Mouse (Mus musculus) cerebellum, postnatal 36 days (tissue): ENCODE data around the gene Arl13b.

Experiments used
- DNase-seq, 2 experiments: peaks; one replicate each; pipeline ENCODE4 v3.0.0; 2021 to 2022; ENCODE audit warnings: mixed read lengths in 2 of 2

Gene Arl13b

GRCm38 (mm10) chr16:62846498-62847312, at the start of gene Arl13b:
TSS of gene Arl13b (minus strand) at chr16:62847040.
- DNase-seq, result peak; percentile 85 to 87

DNA sequence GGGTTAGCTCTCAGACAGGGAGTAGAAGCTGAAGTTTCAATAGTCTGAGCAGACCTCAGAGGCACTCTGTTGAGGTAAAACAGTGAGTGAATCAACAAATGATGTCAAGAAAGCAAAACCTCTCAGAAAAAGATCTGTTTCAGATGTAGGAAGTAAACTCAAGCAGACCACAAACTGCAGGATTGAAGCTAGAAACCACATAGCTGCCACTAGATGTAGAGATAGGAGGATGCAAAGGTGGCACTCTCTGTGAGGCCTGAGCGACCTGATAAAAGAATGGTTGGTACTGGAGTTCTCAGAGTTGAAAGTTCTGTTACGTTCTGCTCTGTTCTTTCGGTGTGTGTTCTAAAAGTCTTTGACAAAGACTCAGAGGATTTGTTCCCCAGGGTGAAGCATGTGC, 49.0 kb upstream of the Arl13b start:
- no peak for DNase-seq

DNA sequence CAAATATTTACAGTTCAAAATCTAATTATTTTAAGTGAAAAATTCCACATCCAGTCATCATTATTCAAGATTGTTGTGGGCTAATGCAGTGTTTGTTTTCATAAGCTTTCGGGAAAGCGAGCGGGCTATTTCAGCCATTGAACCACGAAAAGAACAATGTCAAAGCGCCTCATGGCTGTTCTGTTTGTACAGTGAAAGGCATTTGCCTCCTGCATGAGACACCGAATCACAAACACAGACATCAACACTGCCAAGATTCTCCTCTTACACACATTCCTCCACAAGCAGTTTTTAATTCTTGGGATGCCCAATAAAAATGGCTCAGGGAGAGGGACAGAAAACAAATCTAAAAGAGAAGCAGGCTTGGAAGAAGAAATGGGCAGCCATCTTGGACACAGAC, 27.2 kb upstream of the Arl13b start:
- DNase-seq, result no peak

DNA sequence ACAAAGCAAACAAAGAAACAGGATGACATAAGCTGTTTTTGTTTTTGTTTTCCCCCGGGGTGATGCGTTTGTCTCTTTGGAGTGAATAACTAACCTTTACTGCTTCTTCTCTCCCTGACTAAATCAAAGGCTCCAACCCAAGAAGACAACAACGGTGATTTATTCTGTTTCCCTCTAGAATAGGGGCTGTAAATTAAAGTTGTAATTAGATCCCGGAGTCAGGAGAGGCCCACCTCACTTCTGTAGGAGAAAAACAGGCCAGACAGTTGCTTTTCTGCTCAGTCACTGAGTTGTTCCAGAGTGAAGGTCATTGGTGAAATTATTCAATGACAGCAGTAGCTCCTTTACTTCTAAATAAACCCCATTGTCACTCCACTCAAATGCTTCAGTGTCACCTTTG, 26.3 kb upstream of the Arl13b start:
- DNase-seq, result no peak

GRCm38 (mm10) chr16:62872688-62873117, 25.9 kb upstream of the Arl13b start:
- no peak for DNase-seq

DNA sequence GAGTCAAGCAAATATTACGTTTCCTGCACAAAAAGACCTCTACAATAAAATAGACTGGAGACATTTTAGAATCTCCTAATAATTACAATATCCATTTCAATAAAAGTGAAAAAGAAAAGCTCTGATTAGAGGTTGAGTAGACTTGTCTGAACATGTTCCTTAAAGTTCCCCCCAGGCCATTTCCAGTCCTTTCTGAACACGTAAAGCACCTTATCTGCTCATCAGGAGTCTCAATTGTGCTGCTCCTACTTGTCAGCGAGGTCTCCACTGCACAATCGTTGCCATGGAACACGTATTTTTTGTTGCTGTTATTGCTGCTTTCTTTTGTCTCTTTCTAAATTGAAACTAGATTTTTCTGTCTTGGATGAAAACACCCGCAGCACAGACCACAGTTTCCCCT, 14.6 kb upstream of the Arl13b start:
- no peak for DNase-seq

- DNase-seq, result no peak
These were observed 13.3 kb upstream of the Arl13b start for GRCm38 (mm10) chr16:62860140-62860539.

- no peak for DNase-seq
These were observed 11.2 kb upstream of the Arl13b start for GRCm38 (mm10) chr16:62858018-62858417.

DNA sequence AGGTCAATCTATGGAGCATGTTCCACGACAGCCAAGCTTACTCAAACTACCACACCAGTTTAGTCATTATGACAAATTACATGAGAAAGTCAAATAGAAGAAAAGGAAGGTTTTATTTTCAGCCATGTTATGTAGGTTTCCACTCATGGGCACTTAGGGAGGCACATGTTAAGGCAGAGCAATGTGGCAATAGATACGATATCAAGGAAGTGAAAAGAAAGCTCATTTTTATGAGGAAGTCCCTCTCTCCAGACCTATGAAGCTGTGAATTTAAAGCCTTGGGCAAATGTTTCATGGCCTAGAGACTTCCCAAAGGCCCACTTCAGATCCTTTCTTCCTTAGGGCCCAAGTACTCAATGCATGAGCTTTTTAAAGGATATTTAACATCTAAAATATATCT, 10.7 kb upstream of the Arl13b start:
- no peak for DNase-seq

DNA sequence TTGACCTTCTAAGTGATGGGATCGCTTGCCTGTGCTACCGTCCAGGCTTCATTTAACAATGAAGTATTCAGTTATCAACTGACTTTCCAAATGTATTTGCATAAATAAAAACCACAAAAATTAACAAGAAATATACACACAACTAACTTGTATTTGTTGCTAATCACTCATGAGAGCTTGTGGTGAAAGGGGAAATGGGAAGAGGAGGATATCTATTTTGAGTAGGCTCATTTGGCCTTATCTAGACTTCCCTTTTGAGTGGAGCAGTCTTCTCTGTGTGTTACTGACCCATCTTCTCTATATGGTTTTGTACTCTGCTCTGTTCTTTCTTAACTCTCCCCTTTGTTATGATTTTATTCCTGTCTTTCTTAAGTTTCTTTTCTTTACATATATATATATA, 9.4 kb upstream of the Arl13b start:
- DNase-seq, result no peak

DNA sequence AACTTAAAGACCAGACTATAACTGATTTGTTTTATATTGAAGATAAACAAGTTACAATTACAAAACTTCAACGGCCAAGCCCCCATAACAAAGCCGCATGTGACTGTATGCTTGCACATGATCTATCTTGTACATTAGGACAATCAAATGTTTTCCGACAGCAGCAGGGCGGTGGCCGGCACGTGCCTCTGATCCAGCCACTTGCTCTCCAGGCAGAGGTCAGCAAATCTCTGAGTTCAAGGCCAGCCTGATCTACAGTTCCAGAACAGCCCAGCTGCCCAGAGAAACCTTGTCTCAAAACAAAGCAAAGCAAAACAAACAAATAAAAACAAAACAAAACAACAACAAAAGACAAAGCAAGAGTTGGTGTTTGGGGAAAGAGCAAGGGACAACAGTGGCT, 8.5 kb upstream of the Arl13b start:
- no peak for DNase-seq

DNA sequence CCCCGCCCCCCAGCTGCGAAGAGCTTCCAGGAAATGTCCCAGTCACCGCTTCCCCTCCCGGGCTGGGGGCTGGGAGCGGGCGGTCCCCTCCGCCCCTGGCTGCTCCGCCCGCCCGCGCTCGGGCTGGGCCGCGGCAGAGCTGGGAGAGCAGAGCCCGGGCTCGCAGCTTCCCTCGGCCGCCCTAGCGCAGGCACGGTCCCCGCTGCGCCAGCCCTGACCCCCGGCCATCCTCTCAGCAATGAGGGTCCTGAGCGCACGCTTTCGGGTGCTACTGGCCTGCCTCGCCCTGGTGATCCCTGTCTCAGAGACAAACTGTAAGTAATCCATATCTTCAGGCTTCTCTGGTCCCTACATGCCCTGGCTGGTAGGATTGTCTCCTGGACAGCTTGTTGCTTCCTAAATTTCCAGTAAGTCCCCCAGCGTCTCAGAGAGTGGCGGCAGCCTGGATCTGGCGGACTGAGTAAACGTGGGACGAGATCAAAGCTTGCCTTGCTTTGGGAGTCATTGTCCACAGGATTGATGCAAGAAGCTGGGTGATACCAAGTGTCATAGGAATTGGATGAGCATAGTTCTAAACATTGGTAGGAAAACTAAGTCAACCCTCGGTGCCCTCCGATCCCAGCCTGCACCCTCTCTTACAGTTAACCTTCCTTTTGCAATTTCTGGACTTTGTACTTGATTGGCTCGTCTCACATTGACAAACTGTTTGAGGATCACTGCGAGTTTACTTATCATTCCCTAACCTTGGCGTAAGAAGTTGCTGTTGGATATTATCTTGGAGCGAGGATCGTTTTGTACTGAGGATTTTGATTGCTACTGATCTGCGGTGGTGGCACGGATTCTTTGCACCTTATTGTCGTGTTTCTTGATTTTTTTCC, 7.6 kb upstream of the Arl13b start, which contains the start of gene Pros1:
TSS of gene Pros1 (plus strand) at position 117 of the 878 bp plus-strand sequence.
- DNase-seq, result peak; percentile 13 to 16

- DNase-seq, result no peak
These were observed 6.8 kb upstream of the Arl13b start for GRCm38 (mm10) chr16:62853611-62854126.

- no peak for DNase-seq
These were observed 5.8 kb upstream of the Arl13b start for GRCm38 (mm10) chr16:62852464-62853252.

- no peak for DNase-seq
These were observed 1.5 kb downstream of the Arl13b start for GRCm38 (mm10) chr16:62845341-62845740.

DNA sequence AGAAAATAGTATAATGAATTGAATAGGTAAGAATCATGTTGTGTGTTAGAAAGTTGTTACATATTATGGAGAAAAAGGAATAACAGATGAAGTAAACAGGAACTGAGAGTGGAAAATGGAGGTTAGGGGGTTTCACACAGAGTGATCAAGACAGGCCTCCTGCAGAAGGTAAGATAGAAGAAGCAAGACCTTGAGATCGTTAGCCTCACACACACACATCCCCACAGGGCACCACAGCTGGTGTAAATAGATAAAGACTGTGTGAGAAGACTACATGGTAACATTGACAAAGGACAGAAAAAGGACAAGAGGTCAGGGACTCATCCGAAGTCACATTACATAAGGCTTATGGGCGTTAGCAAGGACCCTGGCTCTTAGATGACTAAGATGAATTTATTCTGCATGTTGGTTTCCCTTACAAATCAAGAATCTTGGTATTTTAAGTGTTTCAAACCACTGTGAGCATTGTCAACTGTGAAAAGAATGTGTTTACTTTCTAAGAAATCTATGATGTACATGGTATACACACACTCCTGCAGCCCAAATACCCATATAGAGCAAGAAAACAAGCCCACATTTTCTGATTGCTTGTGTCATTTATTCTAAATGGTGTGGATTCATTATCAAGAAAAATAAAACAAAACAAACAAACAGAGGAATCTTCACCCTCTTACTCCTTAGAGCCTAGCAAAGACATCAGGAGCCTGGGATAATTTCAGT, 12.7 kb downstream of the Arl13b start:
- DNase-seq, result no peak

DNA sequence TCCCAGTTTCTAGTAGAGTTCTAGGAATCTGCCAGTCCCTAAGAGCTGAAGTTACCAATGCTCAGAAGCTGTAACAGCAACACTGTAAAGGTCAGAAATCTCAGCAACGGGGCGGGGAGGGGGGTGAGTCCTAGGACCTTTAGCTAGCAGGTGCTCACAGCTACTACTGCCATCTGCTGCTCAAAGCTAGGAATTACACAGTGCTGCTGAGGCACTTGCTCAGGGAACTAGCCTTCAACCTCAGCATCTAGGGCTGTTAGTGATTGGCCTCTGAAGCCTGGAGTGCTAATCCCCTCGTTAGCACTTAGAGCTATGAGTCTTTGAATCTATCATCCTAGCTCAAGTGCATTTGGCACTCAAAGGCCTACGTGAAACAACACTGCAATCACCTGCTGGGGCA, 14.4 kb downstream of the Arl13b start:
- peak; percentile 33 to 37 for DNase-seq

- DNase-seq, result no peak
These were observed 14.8 kb downstream of the Arl13b start for GRCm38 (mm10) chr16:62832027-62832426.

DNA sequence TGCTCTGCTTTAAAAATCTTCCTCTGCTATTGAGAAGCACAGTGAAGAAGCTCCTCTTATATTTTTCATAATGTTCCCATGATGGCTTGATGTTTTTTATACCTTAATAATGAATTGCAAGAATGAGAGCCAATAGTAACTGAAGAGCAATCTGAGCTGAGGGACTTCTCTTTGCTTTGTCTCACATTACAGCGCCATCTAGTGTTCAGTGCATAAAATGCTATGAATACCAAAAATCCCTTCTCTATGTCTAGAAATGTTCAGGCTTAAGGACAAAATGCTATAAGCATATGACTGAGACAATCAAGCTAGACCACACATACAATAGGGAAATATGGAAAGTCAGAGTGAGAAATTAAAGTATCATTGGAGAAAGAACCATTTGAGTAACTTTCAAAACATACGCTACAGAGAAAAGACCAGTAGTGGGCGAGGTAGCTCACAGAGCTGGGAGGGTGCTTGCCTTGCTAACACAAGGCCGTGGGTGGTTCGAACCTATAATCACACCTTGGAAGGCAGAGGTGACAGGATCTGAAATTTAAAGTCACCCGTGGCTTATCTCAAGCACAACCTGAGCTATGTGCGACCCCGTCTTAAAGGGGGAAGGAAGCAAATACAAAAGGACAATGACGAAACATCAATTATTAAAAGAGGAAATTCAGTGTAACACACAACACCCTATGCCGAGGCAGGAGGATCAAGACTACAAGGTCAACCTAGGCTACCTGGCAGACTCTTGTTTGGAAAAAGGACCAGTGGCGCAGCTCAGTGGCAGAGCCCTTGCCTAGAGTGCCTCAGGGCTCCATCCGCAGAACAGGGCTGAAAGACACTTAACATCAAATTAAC, 20.5 kb downstream of the Arl13b start:
- DNase-seq, result no peak

GRCm38 (mm10) chr16:62822472-62822871, 24.4 kb downstream of the Arl13b start:
- DNase-seq, result no peak

DNA sequence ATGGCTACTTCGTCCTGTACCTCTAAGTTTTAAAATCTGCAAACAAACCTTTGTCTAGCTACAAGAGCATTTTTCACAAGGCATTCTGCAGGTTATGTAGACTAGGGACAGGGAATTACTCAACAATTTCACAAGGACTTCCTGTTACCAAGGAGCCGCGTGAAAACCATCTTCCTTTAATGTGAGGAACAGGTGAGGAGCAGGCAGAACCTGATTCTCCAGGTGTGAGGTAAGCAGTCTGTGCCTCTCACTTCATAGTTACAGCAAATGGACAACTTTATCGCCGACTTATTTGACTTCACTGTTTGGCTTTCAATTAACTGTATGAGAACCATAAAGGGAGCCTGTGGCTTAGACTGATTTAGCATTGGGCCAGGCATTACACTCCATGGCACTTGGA, 32.3 kb downstream of the Arl13b start, which contains the start of gene Stx19:
TSS of gene Stx19 (plus strand) at position 186 of the 400 bp plus-strand sequence.
- DNase-seq, result no peak
